Mouse (Mus musculus): ENCODE measurements around the gene Sox14. TPM values are rescaled to one million over a fixed set of nuclear protein-coding genes. Genes with fewer than 3 reads are reported as not detected.

Sox14 gene
- total RNA-seq, 2 experiments from 2014 or later = not detected

- intact Hi-C loops (cut with DNase I) = no loop called here
Measured at GRCm38 (mm10) chr9:99853356-99853755, 22.6 kb downstream of the Sox14 start.

GRCm38 (mm10) chr9:99850354-99850753 lies 25.6 kb downstream of the Sox14 start:
- no peak for DNase-seq
- intact Hi-C loops (cut with DNase I) = no loop called here

More at GRCm38 (mm10) chr9:99853356-99853755, 22.6 kb downstream of the Sox14 start:
- DNase-seq = no peak

GRCm38 (mm10) chr9:99848327-99848726 lies 27.6 kb downstream of the Sox14 start:
- no peak for DNase-seq
- intact Hi-C loops (cut with DNase I) = loop anchor here (5.0 kb wide), 2 partner anchors 549 to 599 kb away; no protein-coding TSS in a partner anchor

GRCm38 (mm10) chr9:99846820-99847219 lies 29.1 kb downstream of the Sox14 start:
- intact Hi-C loops (cut with DNase I) = loop anchor here (2.0 to 5.0 kb wide), 3 partner anchors 536 to 600 kb away; no protein-coding TSS in a partner anchor
- peak in 1 of 2 experiments; percentile 41 for DNase-seq

- intact Hi-C loops (cut with DNase I) = no loop called here
Measured at GRCm38 (mm10) chr9:99839367-99839766, 36.6 kb downstream of the Sox14 start.

GRCm38 (mm10) chr9:99838877-99839276 lies 37.1 kb downstream of the Sox14 start:
- intact Hi-C loops (cut with DNase I) = no loop called here
- DNase-seq = no peak

More at GRCm38 (mm10) chr9:99839367-99839766, 36.6 kb downstream of the Sox14 start:
- no peak for DNase-seq

- no peak for DNase-seq
- intact Hi-C loops (cut with DNase I) = no loop called here
Measured at GRCm38 (mm10) chr9:99836707-99837106, 39.3 kb downstream of the Sox14 start.

GRCm38 (mm10) chr9:99835624-99836430 lies 40.1 kb downstream of the Sox14 start:
- intact Hi-C loops (cut with DNase I) = no loop called here
- DNase-seq = no peak

Other genes with a start within 250 kb of the Sox14 start
- gene Dzip1l, start 246.7 kb downstream of the Sox14 start, total RNA-seq (2021) = 1 to 10 TPM; 1.9 to 2.1 TPM
- not detected for gene Cldn18, start 158.9 kb downstream of the Sox14 start, total RNA-seq (2021)

Data from gastrocnemius, postnatal 36 days (tissue).